Mouse (Mus musculus): ENCODE results near the gene Tmem50b. TPM values are rescaled to one million over a fixed set of nuclear protein-coding genes. Genes with fewer than 3 reads are reported as not detected.
A peak's percentile ranks its signal among the peaks of the same experiment; 100 is the strongest.
"Not testable (repeated sequence)": the region's sequence is repeated elsewhere in the genome, so short reads cannot be mapped to it uniquely, and the experiment has no call there.

Tmem50b gene
- polyA plus RNA-seq (2015; fragmentation: Nextera tagmentation; extraction: Ambion mirVana) = 29.9 and 31.5 TPM in 2 replicates

- H3K4me2 ChIP-seq (replicated peaks) = peak within 1 kb of the TSS; percentile 93
- 0% methylated on average over 33 of the region's 34 CpGs for WGBS
- H3K9me3 ChIP-seq = no peaks in the 10 kb centered on the region
- H3K4me3 ChIP-seq = peak within 1 kb of the TSS; percentile 81
- no peak within 1 kb of the TSS for H3K27ac ChIP-seq
- peaks cover 12% of the 10 kb centered on the region for H3K4me1 ChIP-seq
- H3K9ac ChIP-seq = peak within 1 kb of the TSS; percentile 81
- peak; percentile 99 for ATAC-seq (ENCODE audit: low FRiP score, low read depth)
- H3K36me3 ChIP-seq = no peaks in the 10 kb centered on the region
- H3K27me3 ChIP-seq = peaks cover 15% of the 10 kb centered on the region
Observed at GRCm38 (mm10) chr16:91597672-91598010, at the start of gene Tmem50b. Tmem50b (minus strand) TSS chr16:91597800.

DNA sequence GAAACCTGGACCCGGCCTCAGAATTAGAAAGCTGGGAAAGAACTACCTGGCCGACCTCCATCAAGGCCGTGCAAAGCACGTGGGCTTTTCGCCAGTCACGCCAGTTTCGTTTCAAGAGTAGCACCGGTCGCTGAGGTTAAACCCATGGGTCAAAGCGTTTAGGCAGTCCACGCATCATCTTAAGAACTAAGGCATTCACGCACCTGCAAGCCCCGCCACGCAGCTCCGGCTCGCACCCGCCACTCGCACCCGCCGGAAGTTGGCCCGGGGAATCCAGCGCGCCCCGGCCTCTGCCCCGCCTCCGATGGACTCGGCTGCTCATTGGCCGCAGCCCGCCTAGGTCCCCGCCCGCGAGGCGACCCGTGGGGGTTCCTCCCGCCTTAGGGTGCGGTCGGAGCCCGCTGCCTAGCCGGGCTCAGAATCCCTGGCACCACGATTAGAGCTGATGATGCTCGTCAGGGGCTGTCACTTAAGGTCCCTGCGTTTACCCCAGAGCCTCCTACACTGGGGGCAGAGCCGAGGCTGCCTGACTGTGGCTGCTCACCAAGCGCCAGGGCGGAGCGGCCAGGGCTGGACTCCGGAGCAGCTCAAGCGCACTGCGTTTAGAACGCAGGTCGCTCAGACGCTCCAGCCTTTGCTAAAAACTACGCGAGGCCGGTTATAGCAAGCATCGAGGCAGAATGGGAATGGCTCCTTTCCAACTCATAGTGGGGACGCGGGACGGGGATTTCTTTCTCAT is 49.2 kb upstream of the Tmem50b start, which contains the start of gene Gart:
TSS of gene Gart (minus strand) at position 272 of the 739 bp plus-strand sequence.
- no peaks in the 10 kb centered on the region for H3K27me3 ChIP-seq
- WGBS = under 1% methylated on average over 59 of the region's 59 CpGs
- peak within 1 kb of the TSS; percentile 87 for H3K4me2 ChIP-seq (replicated peaks)
- ATAC-seq (ENCODE audit: low FRiP score, low read depth) = peak; percentile 86
- peak within 1 kb of the TSS; percentile 89 for H3K9ac ChIP-seq
- H3K4me1 ChIP-seq = peaks cover 17% of the 10 kb centered on the region
- H3K27ac ChIP-seq = peak within 1 kb of the TSS; percentile 98
- no peaks in the 10 kb centered on the region for H3K9me3 ChIP-seq
- peak within 1 kb of the TSS; percentile 75 for H3K4me3 ChIP-seq
- peaks cover 19% of the 10 kb centered on the region for H3K36me3 ChIP-seq

GRCm38 (mm10) chr16:91645995-91646602 is 48.5 kb upstream of the Tmem50b start:
- Histone ChIP-seq H3K4me2 (replicated peaks) (peak overlapping the region; percentile 87), H3K4me1 (peaks cover 17% of the 10 kb centered on the region), H3K27ac (no peak overlapping the region), H3K4me3 (peak overlapping the region; percentile 75), H3K9me3 (no peaks in the 10 kb centered on the region), H3K36me3 (peaks cover 23% of the 10 kb centered on the region), H3K9ac (peak overlapping the region; percentile 85), H3K27me3 (no peaks in the 10 kb centered on the region)
- no peak for ATAC-seq (ENCODE audit: low FRiP score, low read depth)
- WGBS = under 1% methylated on average over 11 of the region's 11 CpGs

DNA sequence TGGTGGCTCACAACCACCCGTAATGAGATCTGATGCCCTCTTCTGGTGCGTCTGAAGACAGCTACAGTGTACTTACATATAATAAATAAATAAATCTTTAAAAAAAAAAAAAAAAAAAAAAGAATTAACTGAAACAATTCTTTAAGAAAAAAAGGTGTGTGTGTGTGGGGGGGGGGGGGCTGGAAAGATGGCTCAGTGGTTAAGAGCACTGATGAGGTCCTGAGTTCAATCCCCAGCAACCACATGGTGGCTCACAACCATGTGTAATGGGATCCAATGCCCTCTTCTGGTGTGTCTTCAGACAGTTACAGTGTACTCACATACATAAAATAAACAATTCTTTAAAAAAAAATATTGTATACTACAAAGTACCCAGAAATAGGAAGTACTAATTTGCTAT is 47.8 kb upstream of the Tmem50b start:
- not testable (repeated sequence) for H3K4me2 ChIP-seq (replicated peaks); H3K9me3 ChIP-seq; H3K4me3 ChIP-seq; ATAC-seq (ENCODE audit: low FRiP score, low read depth); H3K9ac ChIP-seq; H3K27me3 ChIP-seq; H3K27ac ChIP-seq
- WGBS = 25% methylated on average over 1 of the region's 2 CpGs
- Histone ChIP-seq H3K36me3 (peaks cover 26% of the 10 kb centered on the region), H3K4me1 (peaks cover 17% of the 10 kb centered on the region)

- Histone ChIP-seq H3K27me3 (no peaks in the 10 kb centered on the region), H3K4me1 (peaks cover 14% of the 10 kb centered on the region), H3K9me3 (no peaks in the 10 kb centered on the region), H3K27ac (no peak overlapping the region), H3K4me3 (no peak overlapping the region), H3K4me2 (replicated peaks) (no peak overlapping the region), H3K9ac (no peak overlapping the region), H3K36me3 (peaks cover 31% of the 10 kb centered on the region)
- 86% methylated on average over 2 of the region's 2 CpGs for WGBS
- ATAC-seq (ENCODE audit: low FRiP score, low read depth) = no peak
Observed at GRCm38 (mm10) chr16:91644901-91645300, 47.3 kb upstream of the Tmem50b start.

- peaks cover 76% of the 10 kb centered on the region for H3K36me3 ChIP-seq
- no peaks in the 10 kb centered on the region for H3K9me3 ChIP-seq
- no peaks in the 10 kb centered on the region for H3K27me3 ChIP-seq
- WGBS = 97% methylated on average over 8 of the region's 8 CpGs
- ATAC-seq (ENCODE audit: low FRiP score, low read depth) = no peak
- H3K4me3 ChIP-seq = no peak overlapping the region
- H3K9ac ChIP-seq = no peak overlapping the region
- no peak overlapping the region for H3K27ac ChIP-seq
- H3K4me2 ChIP-seq (replicated peaks) = no peak overlapping the region
- peaks cover 3% of the 10 kb centered on the region; the same call in 1 of the 2 replicates for H3K4me1 ChIP-seq
Observed at GRCm38 (mm10) chr16:91640171-91640570, 42.6 kb upstream of the Tmem50b start.

GRCm38 (mm10) chr16:91639636-91640035 is 42.0 kb upstream of the Tmem50b start:
- no peak overlapping the region for H3K27ac ChIP-seq
- H3K4me1 ChIP-seq = no peaks in the 10 kb centered on the region
- peaks cover 80% of the 10 kb centered on the region for H3K36me3 ChIP-seq
- H3K4me3 ChIP-seq = no peak overlapping the region
- H3K9me3 ChIP-seq = no peaks in the 10 kb centered on the region
- no peak for ATAC-seq (ENCODE audit: low FRiP score, low read depth)
- 97% methylated on average over 2 of the region's 2 CpGs for WGBS
- H3K9ac ChIP-seq = no peak overlapping the region
- no peaks in the 10 kb centered on the region for H3K27me3 ChIP-seq
- no peak overlapping the region for H3K4me2 ChIP-seq (replicated peaks)

DNA sequence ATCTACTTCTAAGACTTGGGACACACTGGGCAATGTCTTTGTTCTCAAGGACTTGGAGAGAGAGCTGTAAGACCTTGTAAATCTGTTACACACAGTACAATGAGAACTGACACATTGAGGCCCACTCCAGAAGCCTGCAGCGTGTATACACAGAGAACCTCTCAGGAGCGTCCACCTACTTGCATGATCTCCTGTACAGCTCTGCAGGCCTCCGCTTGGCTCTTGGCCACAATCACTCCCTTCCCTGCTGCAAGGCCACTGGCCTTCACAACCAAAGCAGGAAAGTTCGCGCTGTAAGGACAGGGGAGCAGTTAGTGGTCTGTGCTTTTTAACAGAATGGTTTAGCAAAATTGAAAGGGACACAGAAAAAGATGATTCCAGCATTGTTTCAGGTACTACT is 41.6 kb upstream of the Tmem50b start:
- H3K4me2 ChIP-seq (replicated peaks) = no peak overlapping the region
- no peaks in the 10 kb centered on the region for H3K4me1 ChIP-seq
- 97% methylated on average over 5 of the region's 5 CpGs for WGBS
- H3K36me3 ChIP-seq = peaks cover 85% of the 10 kb centered on the region
- no peaks in the 10 kb centered on the region for H3K9me3 ChIP-seq
- ATAC-seq (ENCODE audit: low FRiP score, low read depth) = no peak
- H3K9ac ChIP-seq = no peak overlapping the region
- no peaks in the 10 kb centered on the region for H3K27me3 ChIP-seq
- no peak overlapping the region for H3K4me3 ChIP-seq
- no peak overlapping the region for H3K27ac ChIP-seq

DNA sequence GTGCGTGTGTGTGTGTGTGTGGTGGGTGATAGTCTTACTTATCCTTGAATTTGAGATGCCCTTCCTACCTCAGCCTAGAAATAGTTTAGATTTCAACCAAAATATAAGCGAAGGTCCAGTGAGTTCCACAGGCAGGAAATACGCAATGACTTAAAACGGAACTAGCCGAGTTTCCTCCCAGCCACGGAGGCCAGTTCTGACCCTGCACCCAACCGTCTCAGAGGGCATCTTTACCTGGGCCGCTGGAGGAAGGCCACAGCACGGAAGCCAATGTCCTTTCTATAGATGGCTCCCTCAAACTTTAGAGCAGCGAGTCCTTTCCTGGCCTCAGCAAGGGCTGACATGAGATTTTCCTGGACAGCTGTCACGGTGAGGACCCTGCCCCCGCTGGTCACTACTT is 36.0 kb upstream of the Tmem50b start:
- Histone ChIP-seq H3K36me3 (peaks cover 94% of the 10 kb centered on the region), H3K4me3 (no peak overlapping the region), H3K9me3 (no peaks in the 10 kb centered on the region), H3K4me2 (replicated peaks) (no peak overlapping the region), H3K4me1 (no peaks in the 10 kb centered on the region), H3K27me3 (no peaks in the 10 kb centered on the region), H3K27ac (no peak overlapping the region), H3K9ac (no peak overlapping the region)
- WGBS = 91% methylated on average over 12 of the region's 12 CpGs
- no peak for ATAC-seq (ENCODE audit: low FRiP score, low read depth)

DNA sequence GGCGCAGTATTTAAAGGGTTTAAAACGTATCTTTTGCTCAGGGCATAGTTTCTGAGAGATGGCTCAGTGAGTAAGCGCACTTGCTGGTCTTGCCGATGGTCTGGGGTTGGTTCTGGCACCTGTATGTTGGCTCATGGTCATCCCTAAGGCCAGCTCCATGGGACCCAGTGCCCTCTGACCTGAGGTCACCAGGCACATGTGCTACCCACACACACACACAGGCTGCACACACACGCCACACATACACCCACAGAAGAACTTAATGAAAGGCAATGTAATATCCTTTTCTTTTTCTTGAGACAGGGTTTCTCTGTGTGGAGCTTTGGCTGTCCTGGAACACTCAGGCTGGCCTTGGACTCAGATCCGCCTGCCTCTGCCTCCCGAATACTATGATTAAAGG is 35.3 kb upstream of the Tmem50b start:
- no peaks in the 10 kb centered on the region for H3K9me3 ChIP-seq
- peaks cover 94% of the 10 kb centered on the region for H3K36me3 ChIP-seq
- no peak for ATAC-seq (ENCODE audit: low FRiP score, low read depth)
- WGBS = 93% methylated on average over 7 of the region's 7 CpGs
- no peaks in the 10 kb centered on the region for H3K27me3 ChIP-seq
- H3K27ac ChIP-seq = no peak overlapping the region
- H3K4me2 ChIP-seq (replicated peaks) = no peak overlapping the region
- no peaks in the 10 kb centered on the region for H3K4me1 ChIP-seq
- no peak overlapping the region for H3K9ac ChIP-seq
- H3K4me3 ChIP-seq = no peak overlapping the region

DNA sequence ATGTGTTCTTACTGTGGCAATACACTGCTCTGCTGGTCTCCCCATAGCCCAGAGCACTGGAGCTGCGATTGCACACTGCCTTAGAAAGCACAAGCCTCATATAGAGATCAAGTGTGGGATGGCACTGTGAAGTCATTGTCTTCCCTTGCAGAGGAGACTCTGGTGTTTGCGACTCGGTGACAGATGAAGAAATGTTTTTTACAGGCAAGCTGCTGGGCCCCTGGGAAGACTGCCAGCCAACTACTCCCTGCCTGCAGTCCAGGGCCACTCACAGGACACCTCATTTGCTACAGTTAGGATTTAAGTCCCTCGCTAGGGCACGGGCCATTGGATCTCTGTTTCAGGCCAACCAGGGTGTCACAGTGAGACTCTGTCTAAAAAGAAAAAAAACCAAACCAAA is 34.8 kb upstream of the Tmem50b start:
- Histone ChIP-seq H3K9me3 (no peaks in the 10 kb centered on the region), H3K9ac (no peak overlapping the region), H3K4me1 (no peaks in the 10 kb centered on the region), H3K4me3 (no peak overlapping the region), H3K36me3 (peaks cover 94% of the 10 kb centered on the region), H3K4me2 (replicated peaks) (no peak overlapping the region), H3K27ac (no peak overlapping the region), H3K27me3 (no peaks in the 10 kb centered on the region)
- 87% methylated on average over 5 of the region's 5 CpGs for WGBS
- no peak for ATAC-seq (ENCODE audit: low FRiP score, low read depth)

GRCm38 (mm10) chr16:91630584-91630983 is 33.0 kb upstream of the Tmem50b start:
- 79% methylated on average over 1 of the region's 1 CpGs for WGBS
- Histone ChIP-seq H3K9me3 (no peaks in the 10 kb centered on the region), H3K9ac (no peak overlapping the region), H3K36me3 (peaks cover 95% of the 10 kb centered on the region), H3K4me2 (replicated peaks) (no peak overlapping the region), H3K4me3 (no peak overlapping the region), H3K4me1 (no peaks in the 10 kb centered on the region), H3K27ac (no peak overlapping the region), H3K27me3 (no peaks in the 10 kb centered on the region)
- ATAC-seq (ENCODE audit: low FRiP score, low read depth) = no peak

All from limb, embryonic 13.5 days (tissue).